Mouse (Mus musculus) erythroblast, adult 5-6 weeks (primary cell): ENCODE measurements around the gene 9530003J23Rik. TPM values are rescaled to one million over a fixed set of nuclear protein-coding genes. Genes with fewer than 3 reads are reported as not detected.

ENCODE experiments used
- ATAC-seq: replicated peaks from 2 replicates; pipeline ENCODE4 v1.8.0; 2016; ENCODE audit warnings: moderate number of reproducible peaks, mild to moderate bottlenecking, moderate TSS enrichment, inconsistent platforms; ENCODE audit not compliant: poor library complexity, low FRiP score, severe bottlenecking
- total RNA-seq, 2 experiments: library from RNA; stranded (forward) in 1 of 2; stranded (reverse) in 1 of 2; fragments of 150-400 nt in 1 of 2; fragments of 200-764, 138-1000 nt in 1 of 2; gene quantifications; 2 replicates each; pipeline versions ENCODE4 v1.2.3 to v1.2.4; 2015 to 2017; ENCODE audit warnings: low replicate concordance in 2 of 2

9530003J23Rik gene
- total RNA-seq, 2 experiments from 2014 or later: not detected

DNA sequence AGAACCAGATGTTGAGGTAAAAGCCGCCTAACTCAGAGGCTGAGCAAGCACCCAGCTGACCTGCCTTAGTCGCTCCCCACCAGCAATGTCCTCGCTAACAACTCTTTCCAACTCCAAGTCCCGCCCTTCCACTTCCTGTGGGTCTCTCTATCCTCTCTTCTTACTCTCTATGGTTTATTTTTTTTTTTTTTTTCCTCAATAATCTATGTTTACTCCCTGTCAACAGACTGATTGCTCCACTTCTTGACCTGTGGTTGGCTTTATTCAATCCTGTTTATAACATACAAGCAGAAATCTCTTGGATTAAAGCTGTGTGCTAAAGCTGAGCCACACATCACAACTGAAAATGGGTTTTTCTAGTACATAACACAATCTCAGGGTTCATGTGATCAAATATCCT lies 42.8 kb downstream of the 9530003J23Rik start:
- no peak for ATAC-seq

DNA sequence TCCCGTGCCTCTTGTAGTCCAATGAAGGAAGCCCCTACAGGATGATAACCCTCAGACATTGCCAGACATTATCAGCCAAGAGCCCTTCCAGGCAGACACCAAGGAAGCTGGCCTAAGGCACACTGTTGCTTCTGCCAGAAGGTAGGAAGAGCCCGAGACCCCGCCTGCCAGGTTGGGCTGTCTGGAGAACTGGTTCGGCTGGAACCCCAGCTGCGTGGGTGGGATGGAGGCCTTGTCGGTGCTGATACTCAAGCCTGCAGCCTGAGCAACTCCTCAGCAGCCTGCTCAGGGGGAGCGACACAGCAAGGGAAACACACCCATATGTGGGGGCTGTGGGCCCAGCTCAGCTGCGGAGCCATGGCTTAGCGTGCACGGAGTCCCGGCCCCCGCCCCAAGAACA lies 43.5 kb downstream of the 9530003J23Rik start:
- ATAC-seq: no peak

DNA sequence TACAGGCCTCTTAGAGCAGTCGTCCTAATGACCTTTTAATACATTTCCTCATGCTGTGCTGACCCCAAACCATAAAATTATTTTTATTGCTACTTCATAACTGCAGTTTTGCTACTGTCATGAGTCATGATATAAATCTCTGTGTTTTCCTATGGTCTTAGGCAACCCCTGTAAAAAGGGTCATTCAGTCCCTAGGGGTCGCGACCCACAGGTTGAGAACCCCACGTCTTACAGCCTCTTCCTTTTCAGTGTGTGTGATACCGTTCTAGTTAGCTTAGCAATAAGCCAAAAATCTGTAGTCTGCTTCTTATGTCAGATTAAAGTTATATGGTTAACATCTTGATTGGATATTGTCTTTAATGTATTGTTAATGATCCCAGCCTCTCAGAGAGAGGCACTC lies 45.1 kb downstream of the 9530003J23Rik start:
- no peak for ATAC-seq

DNA sequence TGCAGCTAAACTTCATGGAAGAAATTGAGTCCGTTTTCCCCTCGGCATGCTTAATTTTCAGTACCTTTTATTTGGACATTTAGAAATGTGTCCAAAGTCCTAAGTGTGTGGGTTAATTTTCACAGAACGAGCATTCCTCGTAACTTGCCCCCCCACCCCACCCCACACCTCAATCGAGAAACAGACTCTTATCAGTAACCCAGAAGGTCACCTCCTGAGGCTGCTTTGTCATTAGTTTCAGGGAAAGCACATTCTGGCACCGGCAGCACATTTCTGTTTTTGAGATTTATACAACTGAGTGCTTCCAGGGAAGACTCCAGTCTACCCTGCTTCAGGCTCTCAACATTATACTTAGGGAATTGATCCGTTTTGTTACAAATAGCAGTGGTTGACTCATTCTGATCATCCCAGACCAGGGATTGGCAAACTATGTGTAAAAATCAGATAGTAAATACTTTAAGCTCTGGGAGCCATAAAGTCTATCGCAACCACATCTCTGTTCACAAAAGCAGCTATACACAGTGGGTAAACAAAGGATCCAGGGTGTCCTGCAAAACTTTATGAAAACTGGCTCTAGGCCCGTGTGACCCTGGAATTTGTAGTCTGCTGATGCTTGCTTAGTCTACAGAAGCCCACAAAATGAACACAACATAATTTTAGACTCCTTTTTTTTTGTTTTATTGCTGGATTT lies 53.0 kb downstream of the 9530003J23Rik start:
- ATAC-seq: no peak

Other genes with a start within 250 kb of the 9530003J23Rik start
- not detected in 2 replicates for gene Lrrc10, start 193.4 kb downstream of the 9530003J23Rik start, total RNA-seq (2015; ENCODE audit: low replicate concordance)
- not detected in 2 replicates for gene Lrrc10, start 193.4 kb downstream of the 9530003J23Rik start, total RNA-seq (2017; ENCODE audit: low replicate concordance)
- gene Cct2, start 174.9 kb downstream of the 9530003J23Rik start, total RNA-seq (2015; ENCODE audit: low replicate concordance): 144 and 179 TPM in 2 replicates
- gene Cct2, start 174.9 kb downstream of the 9530003J23Rik start, total RNA-seq (2017; ENCODE audit: low replicate concordance): 79.9 and 94.5 TPM in 2 replicates
- gene Frs2, start 90.2 kb downstream of the 9530003J23Rik start, total RNA-seq (2015; ENCODE audit: low replicate concordance): 23.4 and 34.3 TPM in 2 replicates
- gene Frs2, start 90.2 kb downstream of the 9530003J23Rik start, total RNA-seq (2017; ENCODE audit: low replicate concordance): 24.2 and 34.2 TPM in 2 replicates
- 25.9 and 28.6 TPM in 2 replicates for gene Yeats4, start 14.2 kb downstream of the 9530003J23Rik start, total RNA-seq (2015; ENCODE audit: low replicate concordance)
- 25.0 and 51.6 TPM in 2 replicates for gene Yeats4, start 14.2 kb downstream of the 9530003J23Rik start, total RNA-seq (2017; ENCODE audit: low replicate concordance)
- 2,691 and 2,758 TPM in 2 replicates for gene Lyz2, start 43.6 kb upstream of the 9530003J23Rik start, total RNA-seq (2015; ENCODE audit: low replicate concordance)
- gene Lyz2, start 43.6 kb upstream of the 9530003J23Rik start, total RNA-seq (2017; ENCODE audit: low replicate concordance): 1,711 and 2,049 TPM in 2 replicates
- 2.7 and 4.0 TPM in 2 replicates for gene Lyz1, start 54.2 kb upstream of the 9530003J23Rik start, total RNA-seq (2015; ENCODE audit: low replicate concordance)
- gene Lyz1, start 54.2 kb upstream of the 9530003J23Rik start, total RNA-seq (2017; ENCODE audit: low replicate concordance): 1.1 TPM in 1 of 2 replicates, not detected in the other
- 37.6 and 47.7 TPM in 2 replicates for gene Cpsf6, start 141.3 kb upstream of the 9530003J23Rik start, total RNA-seq (2015; ENCODE audit: low replicate concordance)
- 36.5 and 47.0 TPM in 2 replicates for gene Cpsf6, start 141.3 kb upstream of the 9530003J23Rik start, total RNA-seq (2017; ENCODE audit: low replicate concordance)